Mouse (Mus musculus) midbrain, embryonic 11.5 days (tissue): Measurements from ENCODE around the gene Smarca2. TPM values are rescaled to one million over a fixed set of nuclear protein-coding genes. Genes with fewer than 3 reads are reported as not detected.

Experiments used
- ATAC-seq: fragments of 200-750 bp; cut with Nextera tagmentation; 2 replicates; pipeline ENCODE4 v1.8.0; 2017; ENCODE audit warnings: moderate TSS enrichment, moderate library complexity; ENCODE audit not compliant: low FRiP score
- DNase-seq: peaks from one replicate; pipeline ENCODE4 v3.0.0; 2015; ENCODE audit warnings: low spot score; ENCODE audit errors: missing footprints
- H3K27ac ChIP-seq: fragments of 300-500 bp; sonication (generic); 2 replicates; pipeline ENCODE4 v1.5.1; 2014; ENCODE audit warnings: low read depth, low read length
- H3K27me3 ChIP-seq: fragments of 300-500 bp; sonication (generic); 2 replicates; pipeline ENCODE4 v1.6.1; 2014; ENCODE audit warnings: mild to moderate bottlenecking, low read length, moderate library complexity, mixed read lengths; ENCODE audit not compliant: control insufficient read depth, insufficient read depth
- H3K36me3 ChIP-seq: fragments of 300-500 bp; sonication (generic); 2 replicates; pipeline ENCODE4 v1.6.1; 2014; ENCODE audit warnings: mild to moderate bottlenecking, low read length, moderate library complexity, mixed read lengths; ENCODE audit not compliant: control insufficient read depth, insufficient read depth
- H3K4me1 ChIP-seq: fragments of 300-500 bp; sonication (generic); 2 replicates; pipeline ENCODE4 v1.6.1; 2014; ENCODE audit warnings: low read length; ENCODE audit not compliant: control insufficient read depth, insufficient read depth
- H3K4me2 ChIP-seq: fragments of 300-500 bp; sonication (generic); 2 replicates; pipeline ENCODE4 v1.6.1; 2014; ENCODE audit warnings: mild to moderate bottlenecking, moderate library complexity
- H3K4me3 ChIP-seq: fragments of 300-500 bp; sonication (generic); 2 replicates; pipeline ENCODE4 v1.5.1; 2014; ENCODE audit warnings: low read depth, low read length
- H3K9ac ChIP-seq: fragments of 300-500 bp; sonication (generic); 2 replicates; pipeline ENCODE4 v1.6.1; 2014; ENCODE audit warnings: low read length
- H3K9me3 ChIP-seq: fragments of 300-500 bp; sonication (generic); 2 replicates; pipeline ENCODE4 v1.6.1; 2016; ENCODE audit warnings: low read length; ENCODE audit not compliant: control insufficient read depth
- WGBS: fragments of 180-500 bp; shearing (Covaris S2); extraction: QIAGEN DNeasy Blood & Tissue Kit; methylation state at CpG from one replicate; pipeline ENCODE4 v1.1.7; 2014; 5-methylcytosine and 5-hydroxymethylcytosine counted together
- polyA plus RNA-seq: library from polyadenylated mRNA; unstranded; fragments of >200 nt; fragmentation: Nextera tagmentation; extraction: Ambion mirVana; gene quantifications from 2 replicates; pipeline ENCODE4 v1.2.1, GENCODE M21; 2014

Gene Smarca2
- polyA plus RNA-seq, 1 experiment from 2014 or later = 29.2 TPM

- peaks cover 26% of the 10 kb centered on the region for H3K4me1 ChIP-seq
- ATAC-seq (no peak), DNase-seq (no peak)
- no peak overlapping the region for H3K4me3 ChIP-seq
- no peak overlapping the region for H3K9ac ChIP-seq
- H3K9me3 ChIP-seq = no peaks in the 10 kb centered on the region
- H3K27ac ChIP-seq = no peak overlapping the region
- no peaks in the 10 kb centered on the region for H3K36me3 ChIP-seq
- H3K4me2 ChIP-seq = no peak overlapping the region
- H3K27me3 ChIP-seq = no peaks in the 10 kb centered on the region
- WGBS = 94% methylated on average over 7 of the region's 7 CpGs
Measured at GRCm38 (mm10) chr19:26765483-26765882, 160.6 kb downstream of the Smarca2 start.

GRCm38 (mm10) chr19:26767454-26767853 lies 162.6 kb downstream of the Smarca2 start:
- no peak for ATAC-seq
- H3K27ac ChIP-seq = no peak overlapping the region

GRCm38 (mm10) chr19:26767941-26768340 lies 163.1 kb downstream of the Smarca2 start:
- no peaks in the 10 kb centered on the region for H3K36me3 ChIP-seq
- ATAC-seq (no peak), DNase-seq (no peak)
- H3K9me3 ChIP-seq = no peaks in the 10 kb centered on the region
- H3K4me3 ChIP-seq = no peak overlapping the region
- WGBS = 97% methylated on average over 6 of the region's 6 CpGs
- H3K9ac ChIP-seq = no peak overlapping the region
- H3K27ac ChIP-seq = no peak overlapping the region
- H3K4me1 ChIP-seq = peaks cover 26% of the 10 kb centered on the region
- no peak overlapping the region for H3K4me2 ChIP-seq
- no peaks in the 10 kb centered on the region for H3K27me3 ChIP-seq

More at GRCm38 (mm10) chr19:26767454-26767853, 162.6 kb downstream of the Smarca2 start:
- no peak overlapping the region for H3K9ac ChIP-seq
- no peak overlapping the region for H3K4me3 ChIP-seq
- H3K4me2 ChIP-seq = no peak overlapping the region
- H3K36me3 ChIP-seq = no peaks in the 10 kb centered on the region
- H3K27me3 ChIP-seq = no peaks in the 10 kb centered on the region
- DNase-seq = no peak
- peaks cover 26% of the 10 kb centered on the region for H3K4me1 ChIP-seq
- H3K9me3 ChIP-seq = no peaks in the 10 kb centered on the region
- WGBS = 93% methylated on average over 13 of the region's 13 CpGs

GRCm38 (mm10) chr19:26768846-26769245 lies 164.0 kb downstream of the Smarca2 start:
- H3K27me3 ChIP-seq = no peaks in the 10 kb centered on the region
- no peak for DNase-seq
- H3K9ac ChIP-seq = no peak overlapping the region
- H3K27ac ChIP-seq = no peak overlapping the region; the same call in 1 of the 2 replicates
- H3K9me3 ChIP-seq = no peaks in the 10 kb centered on the region
- H3K4me2 ChIP-seq = no peak overlapping the region
- no peak overlapping the region for H3K4me3 ChIP-seq
- H3K4me1 ChIP-seq = peaks cover 26% of the 10 kb centered on the region
- H3K36me3 ChIP-seq = no peaks in the 10 kb centered on the region
- 79% methylated on average over 5 of the region's 5 CpGs for WGBS
- ATAC-seq = no peak

GRCm38 (mm10) chr19:26769609-26770500 lies 165.0 kb downstream of the Smarca2 start:
- H3K4me3 ChIP-seq = peak overlapping the region; percentile 18
- no peaks in the 10 kb centered on the region for H3K27me3 ChIP-seq
- DNase-seq = peak; percentile 95
- WGBS = 16% methylated on average over 16 of the region's 16 CpGs
- H3K4me1 ChIP-seq = peaks cover 26% of the 10 kb centered on the region
- peak overlapping the region; percentile 42 for H3K4me2 ChIP-seq
- peak; percentile 82 for ATAC-seq
- no peaks in the 10 kb centered on the region for H3K9me3 ChIP-seq
- H3K9ac ChIP-seq = peak overlapping the region; percentile 50
- H3K27ac ChIP-seq = peak overlapping the region; percentile 90
- no peaks in the 10 kb centered on the region for H3K36me3 ChIP-seq

GRCm38 (mm10) chr19:26770592-26770991 lies 165.7 kb downstream of the Smarca2 start:
- Histone ChIP-seq H3K4me1 (peaks cover 26% of the 10 kb centered on the region), H3K27me3 (no peaks in the 10 kb centered on the region), H3K27ac (peak overlapping the region; percentile 90), H3K4me2 (peak overlapping the region; percentile 42; the same call in 1 of the 2 replicates), H3K4me3 (no peak overlapping the region), H3K9ac (peak overlapping the region; percentile 50), H3K36me3 (no peaks in the 10 kb centered on the region), H3K9me3 (no peaks in the 10 kb centered on the region)
- ATAC-seq (peak; percentile 71), DNase-seq (peak; percentile 92)
- 28% methylated on average over 6 of the region's 6 CpGs for WGBS

- Histone ChIP-seq H3K36me3 (no peaks in the 10 kb centered on the region), H3K4me2 (no peak overlapping the region), H3K4me1 (peaks cover 26% of the 10 kb centered on the region), H3K27ac (no peak overlapping the region), H3K27me3 (no peaks in the 10 kb centered on the region), H3K9me3 (no peaks in the 10 kb centered on the region), H3K4me3 (no peak overlapping the region), H3K9ac (no peak overlapping the region)
- WGBS = 98% methylated on average over 11 of the region's 11 CpGs
- DNase-seq = no peak
- ATAC-seq = no peak
Measured at GRCm38 (mm10) chr19:26772051-26772583, 167.3 kb downstream of the Smarca2 start.

GRCm38 (mm10) chr19:26776066-26777025 lies 171.5 kb downstream of the Smarca2 start:
- Histone ChIP-seq H3K4me2 (no peak overlapping the region), H3K4me3 (no peak overlapping the region), H3K4me1 (no peaks in the 10 kb centered on the region), H3K9ac (no peak overlapping the region), H3K27me3 (no peaks in the 10 kb centered on the region), H3K9me3 (no peaks in the 10 kb centered on the region), H3K27ac (no peak overlapping the region), H3K36me3 (no peaks in the 10 kb centered on the region)
- ATAC-seq = no peak
- no peak for DNase-seq
- WGBS = 93% methylated on average over 27 of the region's 27 CpGs
